Mouse (Mus musculus): ENCODE measurements at regions not wholly inside any gene's neighbourhood (a gene's known extent, or its start where the extent isn't known, plus 50 kb on each side); places are given as distances from the start of the nearest gene placed in this dataset.

GRCm38 (mm10) chr8:26336906-26337650 is 217.7 kb downstream of the Gm45692 start:
- H3K9me3 ChIP-seq (replicated peaks; ENCODE audit: control insufficient read depth, insufficient read depth, low read length, poor library complexity, severe bottlenecking): no peaks in the 10 kb centered on the region
- H3K36me3 ChIP-seq (ENCODE audit: control insufficient read depth, insufficient read depth, low read length, poor library complexity, severe bottlenecking): no peaks in the 10 kb centered on the region
- no peak overlapping the region for H3K27ac ChIP-seq (ENCODE audit: insufficient read depth, low read length)
- no peaks in the 10 kb centered on the region for H3K4me1 ChIP-seq (ENCODE audit: control insufficient read depth, insufficient read depth, low read length)
- H3K9ac ChIP-seq (ENCODE audit: low read depth, poor library complexity, severe bottlenecking): no peak overlapping the region
- TF ChIP-seq EP300 (IDR thresholded peaks at IDR 0.05; ENCODE audit: insufficient read depth, low read depth, low read length): no peak
- no peak for TF ChIP-seq CTCF (IDR thresholded peaks at IDR 0.05; ENCODE audit: low read depth, low read length)
- no peak for TF ChIP-seq POLR2A (IDR thresholded peaks at IDR 0.05; ENCODE audit: insufficient read depth, low read length)
- H3K4me3 ChIP-seq (ENCODE audit: low read depth, low read length): no peak overlapping the region
- no peaks in the 10 kb centered on the region; the same call in 1 of the 2 replicates for H3K27me3 ChIP-seq (ENCODE audit: control insufficient read depth, insufficient read depth, low read length, poor library complexity, severe bottlenecking)

- no peak overlapping the region for H3K4me3 ChIP-seq (ENCODE audit: low read depth, low read length)
- no peaks in the 10 kb centered on the region for H3K4me1 ChIP-seq (ENCODE audit: control insufficient read depth, insufficient read depth, low read length)
- H3K9ac ChIP-seq (ENCODE audit: low read depth, poor library complexity, severe bottlenecking): no peak overlapping the region
- H3K9me3 ChIP-seq (replicated peaks; ENCODE audit: control insufficient read depth, insufficient read depth, low read length, poor library complexity, severe bottlenecking): no peaks in the 10 kb centered on the region
- TF ChIP-seq CTCF (IDR thresholded peaks at IDR 0.05; ENCODE audit: low read depth, low read length) (peak; percentile 99), EP300 (IDR thresholded peaks at IDR 0.05; ENCODE audit: insufficient read depth, low read depth, low read length) (no peak), POLR2A (IDR thresholded peaks at IDR 0.05; ENCODE audit: insufficient read depth, low read length) (no peak)
- H3K36me3 ChIP-seq (ENCODE audit: control insufficient read depth, insufficient read depth, low read length, poor library complexity, severe bottlenecking): no peaks in the 10 kb centered on the region
- no peak overlapping the region for H3K27ac ChIP-seq (ENCODE audit: insufficient read depth, low read length)
- peaks cover 2% of the 10 kb centered on the region; the same call in 1 of the 2 replicates for H3K27me3 ChIP-seq (ENCODE audit: control insufficient read depth, insufficient read depth, low read length, poor library complexity, severe bottlenecking)
These were observed 225.7 kb downstream of the Gm45692 start for GRCm38 (mm10) chr8:26345078-26345477.

GRCm38 (mm10) chr8:26349231-26349630 is 229.9 kb downstream of the Gm45692 start:
- no peak for TF ChIP-seq CTCF (IDR thresholded peaks at IDR 0.05; ENCODE audit: low read depth, low read length)
- TF ChIP-seq POLR2A (IDR thresholded peaks at IDR 0.05; ENCODE audit: insufficient read depth, low read length): no peak
- no peak for TF ChIP-seq EP300 (IDR thresholded peaks at IDR 0.05; ENCODE audit: insufficient read depth, low read depth, low read length)
- Histone ChIP-seq H3K9me3 (replicated peaks; ENCODE audit: control insufficient read depth, insufficient read depth, low read length, poor library complexity, severe bottlenecking) (no peaks in the 10 kb centered on the region), H3K27ac (ENCODE audit: insufficient read depth, low read length) (no peak overlapping the region), H3K27me3 (ENCODE audit: control insufficient read depth, insufficient read depth, low read length, poor library complexity, severe bottlenecking) (peaks cover 4% of the 10 kb centered on the region; the same call in 1 of the 2 replicates), H3K4me1 (ENCODE audit: control insufficient read depth, insufficient read depth, low read length) (no peaks in the 10 kb centered on the region), H3K36me3 (ENCODE audit: control insufficient read depth, insufficient read depth, low read length, poor library complexity, severe bottlenecking) (no peaks in the 10 kb centered on the region), H3K4me3 (ENCODE audit: low read depth, low read length) (no peak overlapping the region), H3K9ac (ENCODE audit: low read depth, poor library complexity, severe bottlenecking) (no peak overlapping the region)

GRCm38 (mm10) chr8:26349854-26350253 is 230.5 kb downstream of the Gm45692 start:
- no peak overlapping the region for H3K27ac ChIP-seq (ENCODE audit: insufficient read depth, low read length)
- peaks cover 4% of the 10 kb centered on the region; the same call in 1 of the 2 replicates for H3K27me3 ChIP-seq (ENCODE audit: control insufficient read depth, insufficient read depth, low read length, poor library complexity, severe bottlenecking)
- TF ChIP-seq EP300 (IDR thresholded peaks at IDR 0.05; ENCODE audit: insufficient read depth, low read depth, low read length) (no peak), CTCF (IDR thresholded peaks at IDR 0.05; ENCODE audit: low read depth, low read length) (no peak), POLR2A (IDR thresholded peaks at IDR 0.05; ENCODE audit: insufficient read depth, low read length) (no peak)
- H3K9me3 ChIP-seq (replicated peaks; ENCODE audit: control insufficient read depth, insufficient read depth, low read length, poor library complexity, severe bottlenecking): no peaks in the 10 kb centered on the region
- H3K9ac ChIP-seq (ENCODE audit: low read depth, poor library complexity, severe bottlenecking): no peak overlapping the region
- H3K4me1 ChIP-seq (ENCODE audit: control insufficient read depth, insufficient read depth, low read length): no peaks in the 10 kb centered on the region
- no peak overlapping the region for H3K4me3 ChIP-seq (ENCODE audit: low read depth, low read length)
- H3K36me3 ChIP-seq (ENCODE audit: control insufficient read depth, insufficient read depth, low read length, poor library complexity, severe bottlenecking): no peaks in the 10 kb centered on the region

- H3K27me3 ChIP-seq (ENCODE audit: control insufficient read depth, insufficient read depth, low read length, poor library complexity, severe bottlenecking): peaks cover 4% of the 10 kb centered on the region; the same call in 1 of the 2 replicates
- no peak overlapping the region for H3K27ac ChIP-seq (ENCODE audit: insufficient read depth, low read length)
- no peaks in the 10 kb centered on the region for H3K9me3 ChIP-seq (replicated peaks; ENCODE audit: control insufficient read depth, insufficient read depth, low read length, poor library complexity, severe bottlenecking)
- TF ChIP-seq EP300 (IDR thresholded peaks at IDR 0.05; ENCODE audit: insufficient read depth, low read depth, low read length) (no peak), CTCF (IDR thresholded peaks at IDR 0.05; ENCODE audit: low read depth, low read length) (no peak), POLR2A (IDR thresholded peaks at IDR 0.05; ENCODE audit: insufficient read depth, low read length) (no peak)
- no peak overlapping the region for H3K4me3 ChIP-seq (ENCODE audit: low read depth, low read length)
- no peaks in the 10 kb centered on the region for H3K4me1 ChIP-seq (ENCODE audit: control insufficient read depth, insufficient read depth, low read length)
- no peaks in the 10 kb centered on the region for H3K36me3 ChIP-seq (ENCODE audit: control insufficient read depth, insufficient read depth, low read length, poor library complexity, severe bottlenecking)
- H3K9ac ChIP-seq (ENCODE audit: low read depth, poor library complexity, severe bottlenecking): no peak overlapping the region
These were observed 231.3 kb downstream of the Gm45692 start for GRCm38 (mm10) chr8:26350616-26351015.
